Mouse (Mus musculus): Measurements from ENCODE around the gene Uts2r. TPM values are rescaled to one million over a fixed set of nuclear protein-coding genes. Genes with fewer than 3 reads are reported as not detected.

Gene Uts2r
- not detected in 2 replicates for polyA plus RNA-seq (2012; ENCODE audit: insufficient read depth, insufficient read length, missing spikeins)

DNA sequence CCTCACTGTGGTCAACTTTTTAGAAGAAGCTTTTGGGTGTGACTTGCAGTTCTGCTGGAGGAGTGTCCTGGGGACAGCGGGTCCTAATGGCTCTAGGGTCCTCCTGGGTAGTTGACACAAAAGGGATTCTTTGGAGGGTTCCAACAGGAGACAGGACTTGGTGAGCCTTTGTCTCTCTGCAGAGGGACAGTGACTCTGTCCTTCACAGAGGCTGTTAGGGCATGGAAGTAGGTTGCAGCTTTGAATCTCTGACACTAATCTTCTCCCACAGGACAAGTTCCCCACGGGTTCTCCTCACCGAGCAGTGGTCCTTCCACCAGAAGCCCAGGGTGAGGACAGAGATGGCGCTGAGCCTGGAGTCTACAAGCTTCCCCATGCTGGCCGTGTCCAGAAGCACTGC lies at the start of gene Uts2r:
Uts2r (plus strand) TSS at position 301 of the 400 bp plus-strand sequence.
- TF ChIP-seq POLR2A (IDR thresholded peaks at IDR 0.05; ENCODE audit: borderline replicate concordance, low read depth, low read length) (no peak), CTCF (IDR thresholded peaks at IDR 0.05; ENCODE audit: low read depth, low read length) (no peak)
- Histone ChIP-seq H3K4me1 (ENCODE audit: control insufficient read depth, insufficient read depth, low read length) (no peaks in the 10 kb centered on the region), H3K4me3 (ENCODE audit: insufficient read depth, low read length) (no peak within 1 kb of the TSS), H3K27ac (ENCODE audit: insufficient read depth, low read depth, low read length) (no peak within 1 kb of the TSS)

DNA sequence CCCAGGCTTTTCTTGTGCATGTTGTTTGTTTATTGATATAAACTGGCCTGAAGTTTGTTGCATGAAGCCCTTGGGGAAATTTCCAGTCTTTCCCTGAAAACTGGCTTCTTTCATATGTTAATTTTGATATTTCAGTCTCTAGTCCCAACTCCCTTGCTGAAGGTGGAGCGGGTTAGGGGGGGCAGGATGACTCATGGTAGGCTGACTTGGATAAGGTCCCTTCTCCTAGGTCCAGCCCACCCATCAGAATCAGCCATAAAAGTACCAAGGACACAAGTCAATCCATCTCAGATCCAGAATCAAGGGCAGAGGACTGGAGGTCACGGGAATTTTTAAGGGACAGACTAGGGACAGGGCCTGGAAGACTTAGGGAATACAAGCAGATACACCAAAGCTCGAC lies 49.0 kb upstream of the Uts2r start:
- Histone ChIP-seq H3K4me3 (ENCODE audit: insufficient read depth, low read length) (no peak overlapping the region), H3K27ac (ENCODE audit: insufficient read depth, low read depth, low read length) (no peak overlapping the region), H3K4me1 (ENCODE audit: control insufficient read depth, insufficient read depth, low read length) (no peaks in the 10 kb centered on the region)
- TF ChIP-seq POLR2A (IDR thresholded peaks at IDR 0.05; ENCODE audit: borderline replicate concordance, low read depth, low read length) = no peak
- TF ChIP-seq CTCF (IDR thresholded peaks at IDR 0.05; ENCODE audit: low read depth, low read length) = no peak

DNA sequence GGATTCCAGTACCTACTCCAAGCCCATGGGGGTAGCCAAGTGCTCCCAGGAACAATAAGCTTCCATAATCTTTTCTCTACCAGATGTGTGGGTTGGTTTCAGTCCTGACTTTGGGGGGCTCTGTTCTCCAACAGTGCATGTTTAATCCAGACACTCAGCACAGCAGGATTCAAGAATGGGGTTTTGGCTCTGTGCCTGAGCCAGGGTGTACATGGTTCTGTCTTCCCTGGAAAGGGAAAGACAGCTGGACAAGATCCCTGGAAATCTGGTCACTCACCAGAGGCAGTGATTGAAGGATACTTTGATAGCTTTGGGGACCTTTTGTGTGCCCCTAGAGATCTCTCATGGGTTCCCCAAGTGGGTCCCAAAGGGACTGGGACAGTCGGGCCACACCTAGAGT lies 48.5 kb upstream of the Uts2r start:
- Histone ChIP-seq H3K27ac (ENCODE audit: insufficient read depth, low read depth, low read length) (no peak overlapping the region), H3K4me3 (ENCODE audit: insufficient read depth, low read length) (no peak overlapping the region), H3K4me1 (ENCODE audit: control insufficient read depth, insufficient read depth, low read length) (no peaks in the 10 kb centered on the region)
- TF ChIP-seq POLR2A (IDR thresholded peaks at IDR 0.05; ENCODE audit: borderline replicate concordance, low read depth, low read length) (no peak), CTCF (IDR thresholded peaks at IDR 0.05; ENCODE audit: low read depth, low read length) (no peak)

- Histone ChIP-seq H3K4me3 (ENCODE audit: insufficient read depth, low read length) (no peak overlapping the region), H3K4me1 (ENCODE audit: control insufficient read depth, insufficient read depth, low read length) (no peaks in the 10 kb centered on the region), H3K27ac (ENCODE audit: insufficient read depth, low read depth, low read length) (no peak overlapping the region)
- TF ChIP-seq CTCF (IDR thresholded peaks at IDR 0.05; ENCODE audit: low read depth, low read length) = no peak
- TF ChIP-seq POLR2A (IDR thresholded peaks at IDR 0.05; ENCODE audit: borderline replicate concordance, low read depth, low read length) = no peak
These were observed 47.8 kb upstream of the Uts2r start for GRCm38 (mm10) chr11:121112091-121112775.

DNA sequence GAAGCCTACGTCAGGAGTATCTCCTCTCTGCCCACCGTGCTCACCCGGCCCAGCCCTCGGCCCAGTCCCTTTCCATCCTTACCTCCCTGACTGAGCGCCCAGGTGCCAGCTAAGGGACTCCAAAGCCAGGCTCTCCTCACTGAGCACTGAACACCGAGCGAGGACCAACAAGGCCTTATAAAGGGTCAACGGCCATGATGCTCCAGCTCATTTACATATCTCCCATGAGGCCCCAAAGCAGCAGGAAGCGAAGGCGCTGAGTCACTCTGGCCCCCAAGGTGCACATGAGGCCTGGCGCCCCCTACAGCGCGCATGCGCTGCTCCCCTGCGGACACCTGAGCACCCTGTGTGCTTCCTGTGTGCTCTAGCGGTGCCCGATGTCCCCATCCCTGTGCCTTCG lies 42.0 kb upstream of the Uts2r start:
- no peak for TF ChIP-seq POLR2A (IDR thresholded peaks at IDR 0.05; ENCODE audit: borderline replicate concordance, low read depth, low read length)
- no peak overlapping the region for H3K4me3 ChIP-seq (ENCODE audit: insufficient read depth, low read length)
- no peak overlapping the region for H3K27ac ChIP-seq (ENCODE audit: insufficient read depth, low read depth, low read length)
- peaks cover 2% of the 10 kb centered on the region; the same call in 1 of the 2 replicates for H3K4me1 ChIP-seq (ENCODE audit: control insufficient read depth, insufficient read depth, low read length)

DNA sequence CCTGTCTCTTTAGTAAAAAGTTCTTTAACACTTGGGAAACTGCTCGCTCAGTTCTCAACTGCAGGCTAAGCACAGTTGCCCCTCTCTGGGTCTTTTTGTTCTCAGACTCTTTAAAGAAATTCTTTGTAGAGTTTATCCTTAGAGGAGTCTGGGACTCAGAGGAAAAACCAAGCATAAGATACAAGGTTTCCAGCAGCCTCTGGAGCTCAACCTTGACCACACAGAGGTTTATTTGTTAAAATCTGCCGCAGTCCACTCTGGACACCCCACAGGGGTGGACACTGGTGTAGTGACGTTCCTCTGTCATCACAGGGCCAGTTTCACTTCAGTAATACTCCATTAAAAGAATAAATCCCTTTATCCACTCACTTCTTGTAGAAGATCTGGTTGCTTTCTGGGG lies 41.5 kb upstream of the Uts2r start, which contains the start of gene Tex19.2:
Tex19.2 (minus strand) TSS at position 101 of the 400 bp plus-strand sequence.
- Histone ChIP-seq H3K4me1 (ENCODE audit: control insufficient read depth, insufficient read depth, low read length) (peaks cover 2% of the 10 kb centered on the region; the same call in 1 of the 2 replicates), H3K4me3 (ENCODE audit: insufficient read depth, low read length) (no peak within 1 kb of the TSS), H3K27ac (ENCODE audit: insufficient read depth, low read depth, low read length) (no peak within 1 kb of the TSS)
- TF ChIP-seq POLR2A (IDR thresholded peaks at IDR 0.05; ENCODE audit: borderline replicate concordance, low read depth, low read length) (no peak), CTCF (IDR thresholded peaks at IDR 0.05; ENCODE audit: low read depth, low read length) (no peak)

DNA sequence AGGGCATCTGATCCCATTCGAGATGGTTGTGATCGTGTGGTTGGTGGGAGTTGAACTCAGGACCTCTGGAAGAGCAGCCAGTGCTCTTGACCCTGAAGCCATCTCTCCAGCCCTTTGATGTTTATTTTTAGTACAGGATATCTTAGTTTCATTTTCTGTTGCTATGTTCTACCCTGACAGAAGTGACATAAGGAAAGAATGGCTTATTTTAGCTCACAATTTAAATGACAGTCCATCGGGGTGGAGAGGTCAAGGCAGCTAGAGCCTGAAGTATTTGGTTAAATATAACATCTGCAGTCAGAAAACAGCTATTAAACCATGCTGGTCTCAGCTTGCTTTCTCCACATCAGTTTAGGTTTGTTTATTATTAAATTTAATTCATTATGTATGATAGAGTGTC lies 38.9 kb upstream of the Uts2r start:
- Histone ChIP-seq H3K4me3 (ENCODE audit: insufficient read depth, low read length) (no peak overlapping the region), H3K4me1 (ENCODE audit: control insufficient read depth, insufficient read depth, low read length) (peaks cover 2% of the 10 kb centered on the region; the same call in 1 of the 2 replicates), H3K27ac (ENCODE audit: insufficient read depth, low read depth, low read length) (no peak overlapping the region)
- no peak for TF ChIP-seq POLR2A (IDR thresholded peaks at IDR 0.05; ENCODE audit: borderline replicate concordance, low read depth, low read length)
- TF ChIP-seq CTCF (IDR thresholded peaks at IDR 0.05; ENCODE audit: low read depth, low read length) = no peak

GRCm38 (mm10) chr11:121122024-121122670 lies 37.9 kb upstream of the Uts2r start:
- TF ChIP-seq POLR2A (IDR thresholded peaks at IDR 0.05; ENCODE audit: borderline replicate concordance, low read depth, low read length) (no peak), CTCF (IDR thresholded peaks at IDR 0.05; ENCODE audit: low read depth, low read length) (no peak)
- no peak overlapping the region for H3K27ac ChIP-seq (ENCODE audit: insufficient read depth, low read depth, low read length)
- H3K4me1 ChIP-seq (ENCODE audit: control insufficient read depth, insufficient read depth, low read length) = peaks cover 2% of the 10 kb centered on the region; the same call in 1 of the 2 replicates
- H3K4me3 ChIP-seq (ENCODE audit: insufficient read depth, low read length) = no peak overlapping the region

GRCm38 (mm10) chr11:121123438-121123837 lies 36.6 kb upstream of the Uts2r start:
- Histone ChIP-seq H3K27ac (ENCODE audit: insufficient read depth, low read depth, low read length) (no peak overlapping the region), H3K4me1 (ENCODE audit: control insufficient read depth, insufficient read depth, low read length) (peaks cover 2% of the 10 kb centered on the region; the same call in 1 of the 2 replicates), H3K4me3 (ENCODE audit: insufficient read depth, low read length) (no peak overlapping the region)
- TF ChIP-seq CTCF (IDR thresholded peaks at IDR 0.05; ENCODE audit: low read depth, low read length) = no peak
- TF ChIP-seq POLR2A (IDR thresholded peaks at IDR 0.05; ENCODE audit: borderline replicate concordance, low read depth, low read length) = no peak

GRCm38 (mm10) chr11:121125522-121126172 lies 34.4 kb upstream of the Uts2r start:
- H3K4me1 ChIP-seq (ENCODE audit: control insufficient read depth, insufficient read depth, low read length) = peaks cover 2% of the 10 kb centered on the region; the same call in 1 of the 2 replicates
- TF ChIP-seq POLR2A (IDR thresholded peaks at IDR 0.05; ENCODE audit: borderline replicate concordance, low read depth, low read length) = no peak
- no peak for TF ChIP-seq CTCF (IDR thresholded peaks at IDR 0.05; ENCODE audit: low read depth, low read length)

More at GRCm38 (mm10) chr11:121125522-121126172, 34.4 kb upstream of the Uts2r start:
- no peak overlapping the region for H3K27ac ChIP-seq (ENCODE audit: insufficient read depth, low read depth, low read length)
- H3K4me3 ChIP-seq (ENCODE audit: insufficient read depth, low read length) = no peak overlapping the region

Measured in bone marrow macrophage, adult 2 months (primary cell).